Mouse (Mus musculus) erythroblast, embryonic 14.5 days (primary cell): ENCODE measurements around the gene Comp.

Experiments
- GATA1 ChIP-seq: IDR thresholded peaks from 2 replicates; pipeline ENCODE4 v1.6.1; 2012; ENCODE audit warnings: low read length, inconsistent platforms, mixed read lengths
- TAL1 ChIP-seq: IDR thresholded peaks from 3 replicates; pipeline ENCODE4 v1.6.1; 2012; ENCODE audit warnings: low read length, inconsistent platforms, mixed read lengths

GRCm38 (mm10) chr8:70343076-70343475 is 30.3 kb upstream of the Comp start:
- no peak for TF ChIP-seq GATA1
- TF ChIP-seq TAL1: no peak
